Mouse (Mus musculus): Measurements from ENCODE around the gene Grrp1. TPM values are rescaled to one million over a fixed set of nuclear protein-coding genes. Genes with fewer than 3 reads are reported as not detected.
"Not testable (repeated sequence)": the region's sequence is repeated elsewhere in the genome, so short reads cannot be mapped to it uniquely, and the experiment has no call there.

Grrp1 gene
- polyA plus RNA-seq, 2 experiments, result 5.2 to 9.7 TPM

GRCm38 (mm10) chr4:134284942-134285341 lies 31.0 kb upstream of the Grrp1 start:
- 91% methylated on average over 2 of the region's 2 CpGs for WGBS
- H3K9ac ChIP-seq (ENCODE audit: low read depth, low read length, severe bottlenecking), result no peak overlapping the region
- H3K4me1 ChIP-seq (ENCODE audit: control insufficient read depth, insufficient read depth, low read length), result peaks cover 8% of the 10 kb centered on the region
- no peak overlapping the region for H3K4me2 ChIP-seq (replicated peaks; ENCODE audit: low read depth, low read length, severe bottlenecking)
- no peaks in the 10 kb centered on the region for H3K27me3 ChIP-seq (ENCODE audit: control insufficient read depth, insufficient read depth, low read length)
- H3K9me3 ChIP-seq (ENCODE audit: control insufficient read depth, low read length), result no peaks in the 10 kb centered on the region
- no peak for ATAC-seq (ENCODE audit: low FRiP score, low read depth)
- no peak for DNase-seq (ENCODE audit: low spot score)
- TF ChIP-seq POLR2A (IDR thresholded peaks at IDR 0.05; ENCODE audit: borderline replicate concordance, extremely low read depth, insufficient read depth, insufficient read length), result no peak
- no peak overlapping the region for H3K4me3 ChIP-seq (replicated peaks; ENCODE audit: low read length)
- H3K36me3 ChIP-seq (ENCODE audit: control insufficient read depth, insufficient read depth, low read length), result peaks cover 42% of the 10 kb centered on the region
- H3K27ac ChIP-seq (replicated peaks; ENCODE audit: low read depth, low read length), result no peak overlapping the region

GRCm38 (mm10) chr4:134273417-134274345 lies 19.8 kb upstream of the Grrp1 start:
- Histone ChIP-seq H3K9me3 (ENCODE audit: control insufficient read depth, low read length) (no peaks in the 10 kb centered on the region), H3K27ac (replicated peaks; ENCODE audit: low read depth, low read length) (no peak overlapping the region), H3K9ac (ENCODE audit: low read depth, low read length, severe bottlenecking) (peak overlapping the region; percentile 28; the same call in 1 of the 2 replicates), H3K4me3 (replicated peaks; ENCODE audit: low read length) (peak overlapping the region; percentile 13), H3K4me2 (replicated peaks; ENCODE audit: low read depth, low read length, severe bottlenecking) (peak overlapping the region; percentile 35), H3K36me3 (ENCODE audit: control insufficient read depth, insufficient read depth, low read length) (peaks cover 28% of the 10 kb centered on the region), H3K27me3 (ENCODE audit: control insufficient read depth, insufficient read depth, low read length) (no peaks in the 10 kb centered on the region), H3K4me1 (ENCODE audit: control insufficient read depth, insufficient read depth, low read length) (no peaks in the 10 kb centered on the region; the same call in 1 of the 2 replicates)
- ATAC-seq (ENCODE audit: low FRiP score, low read depth) (no peak), DNase-seq (ENCODE audit: low spot score) (peak; percentile 62)
- TF ChIP-seq POLR2A (IDR thresholded peaks at IDR 0.05; ENCODE audit: borderline replicate concordance, extremely low read depth, insufficient read depth, insufficient read length), result no peak
- WGBS, result 7% methylated on average over 14 of the region's 14 CpGs

GRCm38 (mm10) chr4:134272731-134273416 lies 19.0 kb upstream of the Grrp1 start:
- no peaks in the 10 kb centered on the region; the same call in 1 of the 2 replicates for H3K4me1 ChIP-seq (ENCODE audit: control insufficient read depth, insufficient read depth, low read length)
- ATAC-seq (ENCODE audit: low FRiP score, low read depth), result no peak
- H3K4me3 ChIP-seq (replicated peaks; ENCODE audit: low read length), result peak overlapping the region; percentile 13
- no peak for TF ChIP-seq POLR2A (IDR thresholded peaks at IDR 0.05; ENCODE audit: borderline replicate concordance, extremely low read depth, insufficient read depth, insufficient read length)
- peak overlapping the region; percentile 35 for H3K4me2 ChIP-seq (replicated peaks; ENCODE audit: low read depth, low read length, severe bottlenecking)
- H3K27ac ChIP-seq (replicated peaks; ENCODE audit: low read depth, low read length), result no peak overlapping the region
- DNase-seq (ENCODE audit: low spot score), result no peak
- H3K9ac ChIP-seq (ENCODE audit: low read depth, low read length, severe bottlenecking), result no peak overlapping the region
- no peaks in the 10 kb centered on the region for H3K9me3 ChIP-seq (ENCODE audit: control insufficient read depth, low read length)
- H3K27me3 ChIP-seq (ENCODE audit: control insufficient read depth, insufficient read depth, low read length), result no peaks in the 10 kb centered on the region
- WGBS, result 15% methylated on average over 13 of the region's 13 CpGs
- peaks cover 20% of the 10 kb centered on the region for H3K36me3 ChIP-seq (ENCODE audit: control insufficient read depth, insufficient read depth, low read length)

- Histone ChIP-seq H3K9ac (ENCODE audit: low read depth, low read length, severe bottlenecking) (no peak overlapping the region), H3K27ac (replicated peaks; ENCODE audit: low read depth, low read length) (no peak overlapping the region), H3K27me3 (ENCODE audit: control insufficient read depth, insufficient read depth, low read length) (no peaks in the 10 kb centered on the region), H3K4me2 (replicated peaks; ENCODE audit: low read depth, low read length, severe bottlenecking) (no peak overlapping the region), H3K36me3 (ENCODE audit: control insufficient read depth, insufficient read depth, low read length) (peaks cover 11% of the 10 kb centered on the region), H3K4me3 (replicated peaks; ENCODE audit: low read length) (no peak overlapping the region), H3K9me3 (ENCODE audit: control insufficient read depth, low read length) (no peaks in the 10 kb centered on the region), H3K4me1 (ENCODE audit: control insufficient read depth, insufficient read depth, low read length) (no peaks in the 10 kb centered on the region; the same call in 1 of the 2 replicates)
- ATAC-seq (ENCODE audit: low FRiP score, low read depth) (no peak), DNase-seq (ENCODE audit: low spot score) (no peak)
- 77% methylated on average over 7 of the region's 7 CpGs for WGBS
- no peak for TF ChIP-seq POLR2A (IDR thresholded peaks at IDR 0.05; ENCODE audit: borderline replicate concordance, extremely low read depth, insufficient read depth, insufficient read length)
Observed at GRCm38 (mm10) chr4:134271979-134272378, 18.1 kb upstream of the Grrp1 start.

GRCm38 (mm10) chr4:134269622-134270021 lies 15.7 kb upstream of the Grrp1 start:
- ATAC-seq (ENCODE audit: low FRiP score, low read depth); H3K27ac ChIP-seq (replicated peaks; ENCODE audit: low read depth, low read length); H3K27me3 ChIP-seq (ENCODE audit: control insufficient read depth, insufficient read depth, low read length); H3K9me3 ChIP-seq (ENCODE audit: control insufficient read depth, low read length); H3K4me1 ChIP-seq (ENCODE audit: control insufficient read depth, insufficient read depth, low read length); DNase-seq (ENCODE audit: low spot score); H3K4me2 ChIP-seq (replicated peaks; ENCODE audit: low read depth, low read length, severe bottlenecking); H3K36me3 ChIP-seq (ENCODE audit: control insufficient read depth, insufficient read depth, low read length); H3K4me3 ChIP-seq (replicated peaks; ENCODE audit: low read length); H3K9ac ChIP-seq (ENCODE audit: low read depth, low read length, severe bottlenecking): not testable (repeated sequence)

Data from limb, embryonic 14.5 days (tissue).